Mouse (Mus musculus) spleen, adult 2 months (tissue): ENCODE results near the gene Tmem240. TPM values are rescaled to one million over a fixed set of nuclear protein-coding genes. Genes with fewer than 3 reads are reported as not detected.
A peak's percentile ranks its signal among the peaks of the same experiment; 100 is the strongest.

Experiments used
- DNase-seq, 2 experiments: peaks; one replicate each; pipeline versions ENCODE4 v3.0.0 to v3.0.0-alpha.2; 2012 to 2021; ENCODE audit warnings: low spot score in 2 of 2, low read depth in 1 of 2
- H3K27ac ChIP-seq: fragments of 200-500 bp; 2 replicates; pipeline ENCODE4 v1.5.1; 2012; ENCODE audit warnings: low read length, inconsistent platforms; ENCODE audit not compliant: insufficient read depth
- H3K27me3 ChIP-seq: fragments of 200-500 bp; 2 replicates; pipeline ENCODE4 v1.6.1; 2012; ENCODE audit warnings: mild to moderate bottlenecking, moderate library complexity, low read length, inconsistent platforms; ENCODE audit not compliant: control insufficient read depth, insufficient read depth
- H3K36me3 ChIP-seq: fragments of 200-500 bp; 2 replicates; pipeline ENCODE4 v1.6.1; 2012; ENCODE audit warnings: mild to moderate bottlenecking, low read length, inconsistent platforms; ENCODE audit not compliant: control insufficient read depth, insufficient read depth
- H3K4me1 ChIP-seq: fragments of 200-500 bp; 2 replicates; pipeline ENCODE4 v1.6.1; 2011; ENCODE audit warnings: inconsistent platforms; ENCODE audit not compliant: control insufficient read depth, insufficient read depth, insufficient read length
- H3K4me3 ChIP-seq: fragments of 200-500 bp; 2 replicates; pipeline ENCODE4 v1.5.1; 2011; ENCODE audit warnings: mild to moderate bottlenecking, inconsistent platforms; ENCODE audit not compliant: insufficient read depth, insufficient read length; ENCODE audit errors: extremely low read depth
- CTCF ChIP-seq: fragments of 200-500 bp; IDR thresholded peaks from 2 replicates; pipeline ENCODE4 v1.5.1; 2011; ENCODE audit warnings: mild to moderate bottlenecking, inconsistent platforms; ENCODE audit not compliant: insufficient read depth, insufficient read length, insufficient replicate concordance; ENCODE audit errors: extremely low read depth
- POLR2A ChIP-seq: fragments of 200-500 bp; IDR thresholded peaks from 2 replicates; pipeline ENCODE4 v1.6.1; 2011; ENCODE audit warnings: low read depth, low read length, inconsistent platforms
- WGBS: fragments of 180-500 bp; shearing (Covaris S2); methylation state at CpG from one replicate; pipeline ENCODE4 v1.1.7; 2018; 5-methylcytosine and 5-hydroxymethylcytosine counted together
- polyA plus RNA-seq: library from polyadenylated mRNA; depleted of rRNA; stranded (reverse); fragments of >200 nt; gene quantifications from 2 replicates; pipeline ENCODE4 v1.2.3, GENCODE M21; 2012

The Tmem240 gene
- polyA plus RNA-seq, 1 experiment: 1.6 TPM

- H3K4me3 ChIP-seq: no peak overlapping the region
- WGBS: 42% methylated on average over 2 of the region's 2 CpGs
- TF ChIP-seq CTCF: no peak
- no peak for TF ChIP-seq POLR2A
- DNase-seq: no peak
- H3K36me3 ChIP-seq: no peaks in the 10 kb centered on the region
- peak overlapping the region; percentile 31 for H3K27ac ChIP-seq
- no peaks in the 10 kb centered on the region for H3K27me3 ChIP-seq
- H3K4me1 ChIP-seq: peaks cover 13% of the 10 kb centered on the region
These were observed 42.2 kb downstream of the Tmem240 start for GRCm38 (mm10) chr4:155776704-155777335.

DNA sequence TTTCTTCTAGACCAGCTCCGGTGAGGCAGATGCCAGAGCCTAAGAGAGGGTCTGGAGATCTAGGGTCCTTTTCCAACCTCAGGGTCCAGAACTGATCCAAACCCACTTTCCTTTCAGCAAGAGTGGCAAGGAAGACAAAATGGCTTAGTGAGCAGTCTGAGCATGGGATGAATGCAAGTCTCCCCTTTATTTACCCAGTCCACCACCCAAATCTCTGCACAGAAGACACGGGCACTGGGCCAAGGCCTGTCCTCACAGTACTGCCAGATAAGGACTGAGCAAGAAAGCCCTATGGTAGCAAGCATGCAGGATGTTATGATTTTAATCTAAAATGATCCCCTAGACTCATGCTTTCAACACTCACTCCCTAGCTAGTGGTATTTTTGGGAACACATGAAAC lies 43.2 kb downstream of the Tmem240 start:
- WGBS: 89% methylated on average over 2 of the region's 2 CpGs
- no peak for DNase-seq
- Histone ChIP-seq H3K4me1 (peaks cover 13% of the 10 kb centered on the region), H3K27ac (no peak overlapping the region), H3K36me3 (no peaks in the 10 kb centered on the region), H3K4me3 (no peak overlapping the region), H3K27me3 (no peaks in the 10 kb centered on the region)
- no peak for TF ChIP-seq POLR2A

- no peak for DNase-seq
- 84% methylated on average over 4 of the region's 4 CpGs for WGBS
These were observed 44.9 kb downstream of the Tmem240 start for GRCm38 (mm10) chr4:155779498-155779897.

GRCm38 (mm10) chr4:155780895-155781294 lies 46.3 kb downstream of the Tmem240 start:
- 65% methylated on average over 6 of the region's 6 CpGs for WGBS
- H3K27ac ChIP-seq: no peak overlapping the region
- TF ChIP-seq POLR2A: no peak
- TF ChIP-seq CTCF: no peak
- no peaks in the 10 kb centered on the region for H3K36me3 ChIP-seq
- H3K4me1 ChIP-seq: peaks cover 5% of the 10 kb centered on the region
- peak in 1 of 2 experiments; percentile 3 for DNase-seq
- H3K27me3 ChIP-seq: peaks cover 2% of the 10 kb centered on the region; the same call in 1 of the 2 replicates
- H3K4me3 ChIP-seq: no peak overlapping the region

More at GRCm38 (mm10) chr4:155779498-155779897, 44.9 kb downstream of the Tmem240 start:
- Histone ChIP-seq H3K4me3 (no peak overlapping the region), H3K4me1 (peaks cover 13% of the 10 kb centered on the region), H3K27me3 (peaks cover 1% of the 10 kb centered on the region; the same call in 1 of the 2 replicates), H3K36me3 (no peaks in the 10 kb centered on the region), H3K27ac (no peak overlapping the region)
- TF ChIP-seq POLR2A: no peak
- no peak for TF ChIP-seq CTCF

DNA sequence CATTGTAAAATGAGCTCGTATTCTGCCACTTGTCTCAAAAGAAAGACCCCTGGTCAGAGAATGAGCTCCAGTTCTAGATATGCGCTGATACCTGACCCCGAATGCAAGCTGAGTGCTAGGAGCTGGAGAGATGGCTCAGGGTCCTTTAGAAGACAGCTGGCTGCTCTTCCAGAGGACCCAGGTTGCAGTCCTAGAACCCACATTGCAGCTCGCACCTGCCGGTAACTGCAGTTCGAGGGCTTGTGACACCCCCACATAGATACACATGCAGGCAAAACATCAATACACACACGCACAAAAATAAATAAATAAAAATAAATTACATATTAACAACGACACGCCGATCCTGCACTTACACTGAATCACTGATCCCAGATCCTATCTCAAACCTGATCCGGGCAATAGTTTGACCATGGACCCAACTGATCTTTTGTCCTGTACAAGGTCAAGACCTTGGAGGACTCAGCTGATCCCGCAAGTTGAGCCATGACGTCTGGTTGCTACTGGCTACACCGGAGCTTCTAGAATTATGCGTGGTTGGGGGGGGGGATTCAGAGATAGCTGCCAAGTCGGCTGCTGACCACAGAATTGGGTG lies 49.0 kb downstream of the Tmem240 start:
- TF ChIP-seq POLR2A: no peak
- TF ChIP-seq CTCF: no peak
- no peak for DNase-seq
- Histone ChIP-seq H3K4me3 (peak overlapping the region; percentile 60; the same call in 1 of the 2 replicates), H3K36me3 (no peaks in the 10 kb centered on the region), H3K27me3 (peaks cover 2% of the 10 kb centered on the region; the same call in 1 of the 2 replicates), H3K27ac (no peak overlapping the region), H3K4me1 (peaks cover 4% of the 10 kb centered on the region)
- 45% methylated on average over 16 of the region's 16 CpGs for WGBS

GRCm38 (mm10) chr4:155784081-155784701 lies 49.6 kb downstream of the Tmem240 start:
- Histone ChIP-seq H3K36me3 (no peaks in the 10 kb centered on the region), H3K27me3 (peaks cover 2% of the 10 kb centered on the region; the same call in 1 of the 2 replicates), H3K4me1 (peaks cover 4% of the 10 kb centered on the region), H3K4me3 (peak overlapping the region; percentile 60), H3K27ac (no peak overlapping the region; the same call in 1 of the 2 replicates)
- WGBS: 1% methylated on average over 52 of the region's 52 CpGs
- TF ChIP-seq CTCF: peak; percentile 69
- no peak for TF ChIP-seq POLR2A
- DNase-seq: peak in 1 of 2 experiments; percentile 69
